Mouse (Mus musculus) spleen, adult 2 months (tissue): ENCODE measurements around the gene Dhx16. TPM values are rescaled to one million over a fixed set of nuclear protein-coding genes. Genes with fewer than 3 reads are reported as not detected.

Experiments used
- DNase-seq, 2 experiments: peaks; one replicate each; pipeline versions ENCODE4 v3.0.0 to v3.0.0-alpha.2; 2012 to 2021; ENCODE audit warnings: low spot score in 2 of 2, low read depth in 1 of 2
- H3K27ac ChIP-seq: fragments of 200-500 bp; 2 replicates; pipeline ENCODE4 v1.5.1; 2012; ENCODE audit warnings: low read length, inconsistent platforms; ENCODE audit not compliant: insufficient read depth
- H3K27me3 ChIP-seq: fragments of 200-500 bp; 2 replicates; pipeline ENCODE4 v1.6.1; 2012; ENCODE audit warnings: mild to moderate bottlenecking, moderate library complexity, low read length, inconsistent platforms; ENCODE audit not compliant: control insufficient read depth, insufficient read depth
- H3K36me3 ChIP-seq: fragments of 200-500 bp; 2 replicates; pipeline ENCODE4 v1.6.1; 2012; ENCODE audit warnings: mild to moderate bottlenecking, low read length, inconsistent platforms; ENCODE audit not compliant: control insufficient read depth, insufficient read depth
- H3K4me1 ChIP-seq: fragments of 200-500 bp; 2 replicates; pipeline ENCODE4 v1.6.1; 2011; ENCODE audit warnings: inconsistent platforms; ENCODE audit not compliant: control insufficient read depth, insufficient read depth, insufficient read length
- H3K4me3 ChIP-seq: fragments of 200-500 bp; 2 replicates; pipeline ENCODE4 v1.5.1; 2011; ENCODE audit warnings: mild to moderate bottlenecking, inconsistent platforms; ENCODE audit not compliant: insufficient read depth, insufficient read length; ENCODE audit errors: extremely low read depth
- CTCF ChIP-seq: fragments of 200-500 bp; IDR thresholded peaks from 2 replicates; pipeline ENCODE4 v1.5.1; 2011; ENCODE audit warnings: mild to moderate bottlenecking, inconsistent platforms; ENCODE audit not compliant: insufficient read depth, insufficient read length, insufficient replicate concordance; ENCODE audit errors: extremely low read depth
- POLR2A ChIP-seq: fragments of 200-500 bp; IDR thresholded peaks from 2 replicates; pipeline ENCODE4 v1.6.1; 2011; ENCODE audit warnings: low read depth, low read length, inconsistent platforms
- WGBS: fragments of 180-500 bp; shearing (Covaris S2); methylation state at CpG from one replicate; pipeline ENCODE4 v1.1.7; 2018; 5-methylcytosine and 5-hydroxymethylcytosine counted together
- polyA plus RNA-seq: library from polyadenylated mRNA; depleted of rRNA; stranded (reverse); fragments of >200 nt; gene quantifications from 2 replicates; pipeline ENCODE4 v1.2.3, GENCODE M21; 2012

The Dhx16 gene
- polyA plus RNA-seq, 1 experiment, result 79.1 TPM

DNA sequence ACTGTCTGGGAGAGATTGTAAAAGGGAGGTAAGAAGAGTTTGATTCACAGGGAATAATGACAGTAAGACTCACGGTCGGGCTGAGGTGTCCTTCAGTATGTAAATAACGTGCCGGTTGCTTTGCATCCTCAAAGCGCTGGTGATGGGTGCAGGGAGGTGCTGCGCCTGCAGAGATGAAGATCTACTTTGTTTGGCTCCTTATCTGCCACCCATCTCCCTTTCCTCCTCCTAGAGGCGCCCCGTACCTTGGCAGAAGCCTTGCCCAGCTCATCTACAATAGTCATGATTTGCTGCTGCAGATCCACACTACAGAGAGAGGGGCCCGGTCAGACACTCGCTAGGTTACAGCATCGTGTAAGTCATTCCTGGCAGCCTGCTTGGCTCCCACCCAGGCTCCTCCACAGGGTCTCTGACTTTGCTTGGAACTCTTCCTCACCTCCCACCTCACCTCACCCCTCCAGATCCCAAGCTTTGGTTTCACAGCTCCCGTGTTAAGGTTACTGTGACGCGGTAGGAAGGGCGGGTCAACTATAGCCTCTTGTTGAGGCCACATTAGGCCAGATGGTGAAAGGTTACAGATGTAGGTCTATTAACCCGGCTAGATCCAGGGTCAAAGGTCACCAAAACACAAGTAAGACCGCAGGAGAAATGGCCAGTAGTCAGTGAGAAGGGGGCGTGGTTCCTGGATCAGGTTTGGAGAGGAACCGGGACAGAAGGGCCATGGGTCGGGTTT, 29.7 kb downstream of the Dhx16 start:
- H3K4me1 ChIP-seq, result peaks cover 5% of the 10 kb centered on the region; the same call in 1 of the 2 replicates
- DNase-seq, result peak in 1 of 2 experiments; percentile 6
- H3K36me3 ChIP-seq, result peaks cover 7% of the 10 kb centered on the region
- 26% methylated on average over 20 of the region's 20 CpGs for WGBS
- peak overlapping the region; percentile 66; the same call in 1 of the 2 replicates for H3K27ac ChIP-seq
- TF ChIP-seq POLR2A (no peak), CTCF (no peak)
- no peaks in the 10 kb centered on the region for H3K27me3 ChIP-seq
- H3K4me3 ChIP-seq, result peak overlapping the region; percentile 90

DNA sequence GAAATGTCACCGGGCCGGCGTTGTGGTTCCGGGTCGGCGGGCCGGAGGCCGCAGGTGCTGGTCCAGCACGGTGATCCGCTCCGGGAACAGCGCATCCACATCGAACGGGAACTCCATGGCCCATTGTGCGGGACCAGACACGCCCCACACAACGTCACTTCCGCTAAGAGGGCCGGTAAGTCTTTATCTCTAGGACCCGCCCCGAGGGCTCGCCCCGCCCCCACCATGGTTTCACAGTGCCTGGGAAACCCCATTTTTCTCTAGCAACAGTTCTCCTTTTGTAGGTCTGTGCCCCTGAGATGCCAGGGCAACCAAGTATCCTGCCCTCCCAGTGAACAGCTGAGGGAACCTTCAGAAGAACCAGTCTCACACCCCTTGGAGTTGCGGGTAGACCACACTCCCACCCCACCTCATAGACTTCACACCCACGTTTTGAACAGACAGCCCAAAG, 30.3 kb downstream of the Dhx16 start, which contains the start of gene Atat1:
Gene Atat1, minus strand, starts transcription at position 157 of the 451 bp plus-strand sequence.
- peak; percentile 94 to 98 for DNase-seq
- no peak for TF ChIP-seq CTCF
- peak; percentile 32; the same call in 1 of the 2 replicates for TF ChIP-seq POLR2A
- 1% methylated on average over 25 of the region's 25 CpGs for WGBS
- Histone ChIP-seq H3K4me1 (peaks cover 5% of the 10 kb centered on the region; the same call in 1 of the 2 replicates), H3K4me3 (peak within 1 kb of the TSS; percentile 90), H3K27me3 (no peaks in the 10 kb centered on the region), H3K27ac (peak within 1 kb of the TSS; percentile 87), H3K36me3 (peaks cover 8% of the 10 kb centered on the region)

DNA sequence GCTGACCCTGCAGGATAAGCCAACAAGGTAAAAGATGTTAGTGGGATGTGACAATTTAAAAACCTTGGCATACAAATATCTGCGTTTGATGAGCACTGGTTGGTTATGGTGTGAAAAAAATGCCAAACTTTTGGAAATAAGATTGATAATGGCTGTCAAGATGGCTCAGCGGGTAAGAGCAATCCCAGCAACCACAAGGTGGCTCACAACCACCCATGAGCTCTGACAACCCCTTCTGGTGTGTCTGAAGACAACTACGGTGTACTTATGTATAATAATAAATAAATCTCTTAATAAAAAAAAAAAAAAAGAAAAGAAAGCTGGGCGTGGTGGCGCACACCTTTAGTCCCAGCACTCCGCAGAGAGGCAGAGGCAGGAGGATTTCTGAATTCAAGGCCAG, 35.4 kb downstream of the Dhx16 start:
- H3K27ac ChIP-seq, result no peak overlapping the region

GRCm38 (mm10) chr17:35915538-35916296, 36.1 kb downstream of the Dhx16 start:
- DNase-seq, result no peak
- TF ChIP-seq POLR2A (no peak), CTCF (no peak)
- peaks cover 19% of the 10 kb centered on the region for H3K36me3 ChIP-seq
- 1% methylated on average over 28 of the region's 28 CpGs for WGBS
- H3K4me1 ChIP-seq, result peaks cover 10% of the 10 kb centered on the region
- peak overlapping the region; percentile 56 for H3K27ac ChIP-seq
- H3K27me3 ChIP-seq, result no peaks in the 10 kb centered on the region
- H3K4me3 ChIP-seq, result peak overlapping the region; percentile 62

More for the DNA sequence above, 35.4 kb downstream of the Dhx16 start:
- 75% methylated on average over 6 of the region's 6 CpGs for WGBS
- peaks cover 10% of the 10 kb centered on the region for H3K4me1 ChIP-seq
- no peak overlapping the region for H3K4me3 ChIP-seq
- H3K27me3 ChIP-seq, result no peaks in the 10 kb centered on the region
- no peak for TF ChIP-seq CTCF
- TF ChIP-seq POLR2A, result no peak
- H3K36me3 ChIP-seq, result peaks cover 19% of the 10 kb centered on the region
- DNase-seq, result no peak

GRCm38 (mm10) chr17:35916297-35917142, 36.9 kb downstream of the Dhx16 start, which contains the start of the genes Mrps18b and Ppp1r10:
Gene Mrps18b, minus strand, starts transcription at chr17:35916389.
Gene Ppp1r10, plus strand, starts transcription at chr17:35916434.
- under 1% methylated on average over 83 of the region's 83 CpGs for WGBS
- peak; percentile 99 for TF ChIP-seq POLR2A
- TF ChIP-seq CTCF, result no peak
- Histone ChIP-seq H3K27ac (peak within 1 kb of the TSS; percentile 97), H3K4me3 (peak within 1 kb of the TSS; percentile 86), H3K27me3 (no peaks in the 10 kb centered on the region), H3K4me1 (peaks cover 8% of the 10 kb centered on the region), H3K36me3 (peaks cover 16% of the 10 kb centered on the region)
- DNase-seq, result peak; percentile 99

GRCm38 (mm10) chr17:35917143-35917462, 37.5 kb downstream of the Dhx16 start:
- Histone ChIP-seq H3K4me1 (peaks cover 8% of the 10 kb centered on the region), H3K36me3 (peaks cover 16% of the 10 kb centered on the region), H3K27ac (peak overlapping the region; percentile 97), H3K4me3 (peak overlapping the region; percentile 86), H3K27me3 (no peaks in the 10 kb centered on the region)
- under 1% methylated on average over 8 of the region's 8 CpGs for WGBS
- DNase-seq, result peak in 1 of 2 experiments; percentile 24
- TF ChIP-seq CTCF, result no peak
- TF ChIP-seq POLR2A, result no peak
